Mouse (Mus musculus) kidney, postnatal 0 days (tissue): ENCODE results near the gene Dcaf6. TPM values are rescaled to one million over a fixed set of nuclear protein-coding genes. Genes with fewer than 3 reads are reported as not detected.

Experiments
- ATAC-seq: fragments of 200-750 bp; cut with Nextera tagmentation; replicated peaks from 2 replicates; pipeline ENCODE4 v1.8.0; 2017; ENCODE audit warnings: low read depth, moderate number of reproducible peaks, moderate TSS enrichment, moderate library complexity; ENCODE audit not compliant: low FRiP score
- DNase-seq: peaks from one replicate; pipeline ENCODE4 v3.0.0-alpha.2; 2016; ENCODE audit warnings: low spot score
- H3K27ac ChIP-seq: fragments of 300-500 bp; sonication (generic); 2 replicates; pipeline ENCODE4 v1.5.1; 2014; ENCODE audit warnings: mild to moderate bottlenecking
- H3K27me3 ChIP-seq: fragments of 300-500 bp; sonication (generic); 2 replicates; pipeline ENCODE4 v1.6.1; 2014; ENCODE audit warnings: low read length, mixed read lengths; ENCODE audit not compliant: insufficient read depth
- H3K36me3 ChIP-seq: fragments of 300-500 bp; sonication (generic); 2 replicates; pipeline ENCODE4 v1.6.1; 2014; ENCODE audit warnings: low read length, mixed read lengths; ENCODE audit not compliant: insufficient read depth
- H3K4me1 ChIP-seq: fragments of 300-500 bp; sonication (generic); replicated peaks from 2 replicates; pipeline ENCODE4 v1.6.1; 2014; ENCODE audit warnings: antibody characterized with exemption, low read length, mixed read lengths; ENCODE audit not compliant: insufficient read depth
- H3K4me2 ChIP-seq: fragments of 300-500 bp; sonication (generic); 2 replicates; pipeline ENCODE4 v1.6.1; 2014; ENCODE audit warnings: mild to moderate bottlenecking, low read length, moderate library complexity, mixed read lengths
- H3K4me3 ChIP-seq: fragments of 300-500 bp; sonication (generic); replicated peaks from 2 replicates; pipeline ENCODE4 v1.5.1; 2014; ENCODE audit warnings: low read depth, low read length
- H3K9ac ChIP-seq: fragments of 300-500 bp; sonication (generic); 2 replicates; pipeline ENCODE4 v1.6.1; 2014; ENCODE audit warnings: low read depth, low read length
- H3K9me3 ChIP-seq: fragments of 300-500 bp; sonication (generic); replicated peaks from 2 replicates; pipeline ENCODE4 v1.6.1; 2016; ENCODE audit warnings: low read length, inconsistent platforms, mixed read lengths
- CTCF ChIP-seq: IDR thresholded peaks from 2 replicates; pipeline ENCODE4 v1.5.1; 2016; ENCODE audit warnings: antibody characterized with exemption, low read depth, mild to moderate bottlenecking, moderate library complexity
- WGBS: fragments of 180-500 bp; shearing (Covaris S2); extraction: QIAGEN DNeasy Blood & Tissue Kit; methylation state at CpG from one replicate; pipeline ENCODE4 v1.1.7; 2014; 5-methylcytosine and 5-hydroxymethylcytosine counted together
- polyA plus RNA-seq: library from polyadenylated mRNA; unstranded; fragments of >200 nt; fragmentation: Nextera tagmentation; extraction: Ambion mirVana; gene quantifications from 2 replicates; pipeline ENCODE4 v1.2.1, GENCODE M21; 2015

Dcaf6 gene
- polyA plus RNA-seq, 1 experiment from 2014 or later, result 20.6 TPM

DNA sequence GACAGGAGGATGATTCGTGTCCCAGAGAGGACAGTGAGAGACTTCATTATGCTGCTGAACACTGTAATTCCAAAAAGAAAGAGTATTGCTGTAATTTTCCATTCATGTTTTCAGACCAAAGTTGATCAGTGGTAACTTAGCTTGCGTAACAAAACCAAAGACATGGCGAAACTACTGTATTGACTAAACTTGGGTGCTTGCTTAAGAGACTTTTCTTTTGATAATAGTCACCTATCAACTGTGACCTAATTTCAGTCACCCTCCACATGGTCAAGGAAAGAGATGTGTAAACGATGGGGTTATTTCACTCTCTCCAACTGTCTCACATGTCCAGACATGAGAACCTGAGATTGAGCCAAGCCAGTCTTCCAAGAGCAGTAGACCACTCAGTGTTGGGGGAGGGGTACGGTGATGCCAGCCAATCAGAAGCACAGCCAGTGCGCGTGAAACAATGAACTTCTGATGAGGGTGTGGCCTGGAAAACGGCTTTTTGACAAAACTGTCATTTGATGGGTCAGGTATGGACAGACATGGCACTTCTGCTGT lies 24.5 kb upstream of the Dcaf6 start, which contains the start of gene Adcy10:
Gene Adcy10, plus strand, starts transcription at position 496 of the 546 bp plus-strand sequence.
- Histone ChIP-seq H3K4me1 (no peaks in the 10 kb centered on the region), H3K27ac (no peak within 1 kb of the TSS), H3K9me3 (no peaks in the 10 kb centered on the region), H3K36me3 (peaks cover 20% of the 10 kb centered on the region; the same call in 1 of the 2 replicates), H3K9ac (no peak within 1 kb of the TSS), H3K4me2 (no peak within 1 kb of the TSS), H3K27me3 (no peaks in the 10 kb centered on the region), H3K4me3 (no peak within 1 kb of the TSS)
- DNase-seq, result no peak
- no peak for TF ChIP-seq CTCF
- no peak for ATAC-seq
- WGBS, result 93% methylated on average over 8 of the region's 8 CpGs

DNA sequence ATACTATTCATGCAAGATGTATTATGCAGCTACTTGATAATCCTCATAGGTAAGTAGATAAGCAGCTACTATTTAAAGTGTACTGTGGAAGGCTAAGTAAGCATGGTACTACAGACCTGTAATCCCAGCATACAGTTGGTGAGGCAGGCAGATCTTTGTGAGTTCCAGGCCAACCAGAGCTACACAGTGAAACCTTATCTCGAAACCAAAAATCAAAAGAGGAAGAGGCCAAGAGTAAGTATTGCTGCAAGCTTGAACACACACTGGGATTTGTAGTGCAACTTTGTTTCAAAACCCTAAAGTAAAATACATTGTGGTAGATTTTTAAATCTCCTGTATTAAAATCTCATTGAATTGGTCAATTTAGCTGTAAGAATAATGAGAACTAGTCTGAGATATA lies 11.2 kb upstream of the Dcaf6 start:
- H3K27me3 ChIP-seq, result no peaks in the 10 kb centered on the region
- H3K4me1 ChIP-seq, result no peaks in the 10 kb centered on the region
- no peak for TF ChIP-seq CTCF
- no peaks in the 10 kb centered on the region for H3K9me3 ChIP-seq
- no peak overlapping the region for H3K9ac ChIP-seq
- H3K4me2 ChIP-seq, result no peak overlapping the region
- H3K4me3 ChIP-seq, result no peak overlapping the region
- DNase-seq, result no peak
- WGBS, result 90% methylated on average over 1 of the region's 1 CpGs
- no peak overlapping the region for H3K27ac ChIP-seq
- H3K36me3 ChIP-seq, result no peaks in the 10 kb centered on the region
- no peak for ATAC-seq

DNA sequence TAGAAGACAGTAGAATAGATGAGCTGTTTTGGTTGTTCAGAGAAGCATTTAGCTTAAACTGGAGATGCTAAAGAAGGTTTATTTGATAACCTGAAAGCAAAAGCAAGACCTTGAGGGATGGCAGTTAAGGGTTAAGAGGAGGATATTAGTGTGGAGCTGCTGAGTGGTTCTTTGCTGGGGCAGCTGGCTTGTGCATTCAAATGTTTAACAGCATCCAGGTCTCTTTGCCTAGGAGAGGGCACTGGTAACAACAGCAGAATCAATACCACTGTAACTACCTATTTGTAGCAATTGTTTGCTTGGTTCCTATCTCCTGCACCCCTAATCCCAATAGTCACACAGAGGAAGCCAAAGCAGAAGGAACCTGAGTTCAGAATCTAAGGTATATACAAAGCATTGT lies 9.4 kb upstream of the Dcaf6 start:
- H3K9ac ChIP-seq, result no peak overlapping the region
- H3K36me3 ChIP-seq, result no peaks in the 10 kb centered on the region
- peak overlapping the region; percentile 27; the same call in 1 of the 2 replicates for H3K4me2 ChIP-seq
- TF ChIP-seq CTCF, result no peak
- H3K27me3 ChIP-seq, result no peaks in the 10 kb centered on the region
- ATAC-seq (no peak), DNase-seq (no peak)
- no peaks in the 10 kb centered on the region for H3K9me3 ChIP-seq
- H3K27ac ChIP-seq, result peak overlapping the region; percentile 85
- H3K4me3 ChIP-seq, result no peak overlapping the region
- H3K4me1 ChIP-seq, result no peaks in the 10 kb centered on the region

DNA sequence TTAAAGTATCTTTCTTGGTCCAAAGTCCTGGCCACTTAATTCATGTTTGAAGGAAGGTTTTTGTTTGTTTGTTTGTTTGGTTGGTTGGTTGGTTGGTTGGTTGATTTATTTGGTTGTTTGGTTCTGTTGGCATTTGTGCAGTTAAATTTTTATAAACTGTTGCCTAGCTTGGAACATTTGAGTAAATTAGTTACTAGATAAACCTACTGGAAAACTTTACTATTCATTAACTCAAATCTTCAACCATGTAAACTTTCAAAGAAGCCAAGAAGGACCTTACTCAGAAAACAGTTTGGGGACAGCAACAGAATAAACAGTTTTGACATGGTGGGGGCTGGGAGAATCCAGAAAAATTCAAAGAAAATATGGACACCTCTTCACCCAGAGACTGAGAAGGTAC lies 8.7 kb upstream of the Dcaf6 start:
- peak overlapping the region; percentile 27; the same call in 1 of the 2 replicates for H3K4me2 ChIP-seq
- H3K4me1 ChIP-seq, result no peaks in the 10 kb centered on the region
- no peak overlapping the region for H3K9ac ChIP-seq
- no peak for ATAC-seq
- H3K27ac ChIP-seq, result peak overlapping the region; percentile 85
- DNase-seq, result peak; percentile 31
- TF ChIP-seq CTCF, result no peak
- no peaks in the 10 kb centered on the region for H3K27me3 ChIP-seq
- H3K36me3 ChIP-seq, result no peaks in the 10 kb centered on the region
- no peak overlapping the region for H3K4me3 ChIP-seq
- H3K9me3 ChIP-seq, result no peaks in the 10 kb centered on the region

DNA sequence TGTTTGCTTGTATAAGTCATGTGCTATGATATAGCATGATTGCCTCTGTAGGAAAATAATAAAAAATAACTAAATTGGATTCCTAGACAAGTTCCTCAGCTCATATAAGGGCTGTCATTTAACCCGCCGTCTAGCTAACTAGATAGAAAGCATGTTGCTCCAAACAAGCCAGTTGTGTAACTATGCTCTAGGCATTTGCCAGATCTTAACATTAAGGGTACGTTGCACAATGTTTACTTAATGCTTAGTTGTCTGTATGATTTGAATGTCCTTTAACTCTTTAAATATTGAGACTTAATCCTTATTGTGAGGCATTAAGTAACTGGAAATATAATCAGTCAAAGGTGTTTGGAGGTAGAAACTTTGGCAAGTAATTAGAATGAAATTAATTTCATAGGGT lies 4.3 kb upstream of the Dcaf6 start:
- Histone ChIP-seq H3K9me3 (no peaks in the 10 kb centered on the region), H3K4me3 (no peak overlapping the region), H3K9ac (no peak overlapping the region), H3K27ac (no peak overlapping the region), H3K4me1 (no peaks in the 10 kb centered on the region), H3K36me3 (no peaks in the 10 kb centered on the region), H3K4me2 (no peak overlapping the region), H3K27me3 (no peaks in the 10 kb centered on the region)
- ATAC-seq, result no peak
- TF ChIP-seq CTCF, result no peak
- WGBS, result 76% methylated on average over 3 of the region's 3 CpGs
- DNase-seq, result no peak

DNA sequence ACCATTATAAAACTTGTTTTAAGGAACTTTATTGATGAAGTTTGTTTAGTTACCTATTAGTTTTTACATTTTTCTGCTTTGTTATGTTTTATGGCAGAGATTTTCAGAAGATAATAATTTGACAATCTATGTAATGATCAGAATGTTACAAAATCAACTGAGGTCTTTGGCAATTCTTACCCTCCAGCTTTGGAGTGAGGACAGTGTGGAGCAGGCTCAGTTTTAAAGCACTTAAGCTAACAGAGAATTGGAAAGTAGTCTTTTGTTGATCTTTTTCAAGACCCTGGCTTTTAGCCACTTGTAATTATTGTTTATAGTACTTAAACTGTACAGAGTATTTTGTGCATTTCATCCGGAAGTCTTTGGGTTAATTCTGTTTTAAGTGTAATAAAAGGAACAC lies 2.6 kb upstream of the Dcaf6 start:
- no peak for TF ChIP-seq CTCF
- H3K27me3 ChIP-seq, result no peaks in the 10 kb centered on the region

DNA sequence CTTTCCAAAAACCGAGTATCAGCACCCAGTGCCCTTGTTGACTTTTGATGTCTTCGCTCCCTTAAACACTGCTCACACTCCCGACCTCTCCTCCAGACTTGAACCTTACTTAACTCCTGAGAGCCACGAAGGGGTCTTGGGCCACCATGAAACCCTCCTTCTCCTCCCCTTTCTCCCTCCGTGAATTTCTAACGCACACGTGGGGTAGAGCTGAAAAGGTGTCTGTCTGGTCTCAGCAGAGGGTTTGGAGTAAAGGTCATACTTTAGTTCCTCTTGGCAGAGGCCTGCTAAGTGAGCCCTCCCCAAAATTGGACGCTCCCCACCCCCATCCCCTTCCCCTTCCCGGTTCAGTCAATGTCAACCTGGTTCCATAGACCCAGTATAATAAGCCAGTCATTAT lies 1.4 kb upstream of the Dcaf6 start:
- peak; percentile 20 for DNase-seq
- no peak for TF ChIP-seq CTCF
- WGBS, result 1% methylated on average over 9 of the region's 9 CpGs

More for the DNA sequence above, 2.6 kb upstream of the Dcaf6 start:
- H3K27ac ChIP-seq, result no peak overlapping the region
- 71% methylated on average over 1 of the region's 1 CpGs for WGBS
- DNase-seq, result no peak
- no peaks in the 10 kb centered on the region for H3K4me1 ChIP-seq
- peak overlapping the region; percentile 40 for H3K4me2 ChIP-seq
- H3K9me3 ChIP-seq, result no peaks in the 10 kb centered on the region
- H3K36me3 ChIP-seq, result no peaks in the 10 kb centered on the region
- H3K4me3 ChIP-seq, result peak overlapping the region; percentile 23; the same call in 1 of the 2 replicates
- ATAC-seq, result no peak
- H3K9ac ChIP-seq, result no peak overlapping the region

More for the DNA sequence above, 1.4 kb upstream of the Dcaf6 start:
- no peaks in the 10 kb centered on the region for H3K4me1 ChIP-seq
- no peaks in the 10 kb centered on the region for H3K9me3 ChIP-seq
- peak overlapping the region; percentile 74 for H3K4me2 ChIP-seq
- no peaks in the 10 kb centered on the region for H3K27me3 ChIP-seq
- peak overlapping the region; percentile 99 for H3K4me3 ChIP-seq
- ATAC-seq, result no peak
- H3K9ac ChIP-seq, result peak overlapping the region; percentile 78
- H3K27ac ChIP-seq, result peak overlapping the region; percentile 86
- no peaks in the 10 kb centered on the region for H3K36me3 ChIP-seq
